Mouse (Mus musculus): Measurements from ENCODE around the gene Dab2ip. TPM values are rescaled to one million over a fixed set of nuclear protein-coding genes. Genes with fewer than 3 reads are reported as not detected.

Dab2ip gene
- polyA plus RNA-seq, 1 experiment, result 28.5 TPM

DNA sequence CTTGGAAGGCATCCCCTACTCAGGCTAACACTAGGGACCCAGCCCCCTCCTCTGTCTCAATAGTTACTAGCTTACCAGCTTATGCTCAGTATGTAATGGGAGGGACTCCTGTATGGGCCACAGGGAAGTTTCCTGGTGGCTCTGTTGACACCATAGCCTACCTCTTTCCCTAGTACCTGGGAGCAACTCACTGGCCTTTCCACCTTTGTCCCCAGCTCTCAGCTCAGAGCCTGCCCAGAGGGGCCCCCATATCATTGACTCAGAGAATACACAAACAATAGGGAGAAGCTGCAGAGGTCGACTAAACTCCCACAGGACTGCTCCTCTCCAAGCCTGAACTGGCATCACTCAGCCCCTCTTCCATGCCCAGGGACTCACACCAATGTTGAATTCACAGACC, 16.6 kb downstream of the Dab2ip start:
- TF ChIP-seq POLR2A (IDR thresholded peaks at IDR 0.05; ENCODE audit: control insufficient read depth, low read depth, low read length) (no peak), CTCF (IDR thresholded peaks at IDR 0.05; ENCODE audit: control insufficient read depth, insufficient read depth, insufficient replicate concordance, low read depth, low read length) (no peak)
- Histone ChIP-seq H3K36me3 (ENCODE audit: control insufficient read depth, insufficient read depth, low read length) (no peaks in the 10 kb centered on the region), H3K4me3 (ENCODE audit: control insufficient read depth, low read depth, low read length) (no peak overlapping the region)

DNA sequence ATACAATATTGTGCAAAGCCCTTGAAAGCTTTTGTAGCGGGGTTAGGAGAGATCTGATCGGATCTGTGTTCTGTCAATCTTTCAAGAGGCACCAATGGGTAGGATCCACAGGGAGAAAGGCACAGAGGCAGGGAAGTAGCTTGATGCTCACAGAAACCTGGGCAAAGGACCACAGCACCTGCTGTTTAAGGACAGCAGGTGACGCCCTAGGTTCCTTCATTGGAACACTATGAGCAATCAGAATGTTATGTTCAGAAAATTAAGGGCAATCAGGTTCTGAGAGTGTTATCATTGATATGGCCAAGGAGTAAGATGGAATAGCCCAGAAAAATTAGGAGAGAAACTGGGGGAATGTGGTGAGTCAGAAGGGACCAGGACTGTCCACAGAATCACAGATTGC, 18.6 kb downstream of the Dab2ip start:
- no peaks in the 10 kb centered on the region; the same call in 1 of the 2 replicates for H3K27me3 ChIP-seq (ENCODE audit: control insufficient read depth, insufficient read depth, low read length)
- H3K4me3 ChIP-seq (ENCODE audit: control insufficient read depth, low read depth, low read length), result no peak overlapping the region

More for the DNA sequence above, 16.6 kb downstream of the Dab2ip start:
- no peaks in the 10 kb centered on the region for H3K4me1 ChIP-seq (ENCODE audit: control insufficient read depth, insufficient read depth, low read length)
- no peak overlapping the region for H3K27ac ChIP-seq (ENCODE audit: control insufficient read depth, insufficient read depth, low read depth, low read length)
- H3K27me3 ChIP-seq (ENCODE audit: control insufficient read depth, insufficient read depth, low read length), result no peaks in the 10 kb centered on the region

DNA sequence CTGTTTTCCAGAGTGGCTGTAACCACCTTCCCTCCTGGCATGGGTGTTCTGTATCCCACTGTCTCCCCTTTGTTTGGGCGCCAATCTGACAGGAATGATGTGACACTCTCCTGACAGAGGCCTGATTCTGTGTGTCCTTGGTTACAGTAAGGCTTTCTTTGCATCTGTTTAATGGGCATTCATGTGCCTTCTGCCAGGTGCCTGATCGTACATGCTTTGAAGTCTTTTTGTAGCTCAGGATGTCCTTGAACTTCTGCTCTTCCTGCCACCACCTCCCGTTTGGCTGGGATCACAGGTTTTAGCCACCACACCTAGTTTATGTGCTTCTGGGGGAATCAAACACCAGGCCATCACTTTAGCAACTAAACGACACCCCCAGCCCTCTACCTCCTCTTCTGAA, 22.0 kb downstream of the Dab2ip start:
- H3K4me3 ChIP-seq (ENCODE audit: control insufficient read depth, low read depth, low read length), result no peak overlapping the region
- no peaks in the 10 kb centered on the region for H3K36me3 ChIP-seq (ENCODE audit: control insufficient read depth, insufficient read depth, low read length)
- no peak for TF ChIP-seq CTCF (IDR thresholded peaks at IDR 0.05; ENCODE audit: control insufficient read depth, insufficient read depth, insufficient replicate concordance, low read depth, low read length)
- no peak for TF ChIP-seq POLR2A (IDR thresholded peaks at IDR 0.05; ENCODE audit: control insufficient read depth, low read depth, low read length)

More for the DNA sequence above, 18.6 kb downstream of the Dab2ip start:
- H3K4me1 ChIP-seq (ENCODE audit: control insufficient read depth, insufficient read depth, low read length), result peaks cover 5% of the 10 kb centered on the region
- H3K36me3 ChIP-seq (ENCODE audit: control insufficient read depth, insufficient read depth, low read length), result no peaks in the 10 kb centered on the region
- no peak overlapping the region for H3K27ac ChIP-seq (ENCODE audit: control insufficient read depth, insufficient read depth, low read depth, low read length)
- no peak for TF ChIP-seq POLR2A (IDR thresholded peaks at IDR 0.05; ENCODE audit: control insufficient read depth, low read depth, low read length)
- TF ChIP-seq CTCF (IDR thresholded peaks at IDR 0.05; ENCODE audit: control insufficient read depth, insufficient read depth, insufficient replicate concordance, low read depth, low read length), result no peak

DNA sequence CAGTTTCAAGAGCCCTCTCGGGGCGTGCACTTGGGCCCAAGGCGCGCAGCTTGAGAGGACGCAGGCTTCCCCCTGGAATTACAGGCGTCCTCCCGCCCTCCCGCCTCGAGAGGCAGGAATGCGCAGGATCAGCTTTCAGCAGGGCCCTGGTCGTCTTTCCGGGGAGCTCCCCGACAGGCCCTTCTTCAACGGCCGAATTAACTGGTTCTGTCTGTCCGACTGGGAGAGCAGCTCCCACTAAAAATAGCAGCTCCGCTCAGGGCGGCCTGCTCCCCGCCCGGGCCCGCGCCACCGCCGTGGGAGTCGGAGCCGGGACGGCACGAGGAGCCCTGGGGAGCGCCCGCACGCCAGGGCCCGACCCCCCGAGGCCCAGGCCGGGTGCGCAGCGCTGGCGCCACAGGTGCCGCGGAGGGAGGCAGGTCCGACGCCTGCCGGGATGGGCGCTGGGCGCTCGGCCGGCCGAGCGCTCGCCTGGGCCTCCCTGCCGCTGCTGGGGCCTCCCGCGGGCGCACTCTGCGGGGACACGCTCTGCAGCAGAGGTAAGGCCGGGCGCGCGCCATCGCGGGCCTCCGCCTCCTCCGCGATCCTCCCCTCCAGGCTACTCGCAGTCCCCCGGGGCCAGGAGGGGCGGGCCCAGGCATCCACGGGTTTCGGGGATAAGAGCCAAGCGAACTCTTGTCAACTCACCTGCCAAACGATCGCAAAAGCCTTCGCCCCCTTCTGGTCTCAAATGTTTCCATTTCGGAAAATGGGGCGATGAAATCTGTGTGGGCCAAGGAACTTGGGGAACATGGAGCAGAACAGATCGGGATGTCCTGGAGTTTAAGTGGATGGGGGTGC, 23.7 kb downstream of the Dab2ip start:
- no peaks in the 10 kb centered on the region; the same call in 1 of the 2 replicates for H3K27me3 ChIP-seq (ENCODE audit: control insufficient read depth, insufficient read depth, low read length)

More for the DNA sequence above, 22.0 kb downstream of the Dab2ip start:
- Histone ChIP-seq H3K27me3 (ENCODE audit: control insufficient read depth, insufficient read depth, low read length) (no peaks in the 10 kb centered on the region; the same call in 1 of the 2 replicates), H3K4me1 (ENCODE audit: control insufficient read depth, insufficient read depth, low read length) (peaks cover 16% of the 10 kb centered on the region), H3K27ac (ENCODE audit: control insufficient read depth, insufficient read depth, low read depth, low read length) (no peak overlapping the region)

DNA sequence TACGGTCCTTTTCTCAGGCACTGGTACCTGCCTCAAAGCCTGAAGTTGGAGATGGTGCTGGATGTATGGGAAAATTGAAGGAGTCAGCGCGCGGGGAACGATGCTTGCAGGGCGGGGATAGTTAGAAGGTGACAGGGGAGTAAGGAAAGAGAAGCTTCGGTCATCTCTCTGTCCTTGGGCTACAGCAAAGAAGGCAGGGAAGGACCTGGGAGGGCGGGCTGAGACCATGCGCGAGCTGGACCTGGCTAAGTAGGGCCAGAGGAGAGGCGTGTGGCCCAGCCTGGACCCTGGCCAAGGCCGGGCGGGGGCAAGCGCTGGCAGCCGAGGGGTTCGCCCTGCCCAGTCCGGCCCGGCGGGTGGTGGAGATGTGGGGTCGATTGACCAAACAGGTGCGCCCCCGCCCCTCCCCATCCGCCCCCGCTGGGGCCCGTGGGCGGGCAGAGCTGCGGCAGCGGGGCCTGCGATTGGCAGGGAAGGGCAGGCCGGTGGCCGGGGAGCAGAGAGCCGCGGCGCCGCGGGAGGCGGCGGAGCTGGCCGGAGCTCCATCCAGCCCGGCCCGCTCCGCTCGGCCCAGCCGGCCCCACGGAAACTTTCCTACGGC, 24.4 kb downstream of the Dab2ip start:
- Histone ChIP-seq H3K4me3 (ENCODE audit: control insufficient read depth, low read depth, low read length) (peak overlapping the region; percentile 70), H3K4me1 (ENCODE audit: control insufficient read depth, insufficient read depth, low read length) (peaks cover 16% of the 10 kb centered on the region), H3K27me3 (ENCODE audit: control insufficient read depth, insufficient read depth, low read length) (no peaks in the 10 kb centered on the region; the same call in 1 of the 2 replicates), H3K27ac (ENCODE audit: control insufficient read depth, insufficient read depth, low read depth, low read length) (peak overlapping the region; percentile 43; the same call in 1 of the 2 replicates), H3K36me3 (ENCODE audit: control insufficient read depth, insufficient read depth, low read length) (no peaks in the 10 kb centered on the region)
- TF ChIP-seq POLR2A (IDR thresholded peaks at IDR 0.05; ENCODE audit: control insufficient read depth, low read depth, low read length), result no peak
- TF ChIP-seq CTCF (IDR thresholded peaks at IDR 0.05; ENCODE audit: control insufficient read depth, insufficient read depth, insufficient replicate concordance, low read depth, low read length), result no peak

More for the DNA sequence above, 23.7 kb downstream of the Dab2ip start:
- no peaks in the 10 kb centered on the region for H3K36me3 ChIP-seq (ENCODE audit: control insufficient read depth, insufficient read depth, low read length)
- H3K4me3 ChIP-seq (ENCODE audit: control insufficient read depth, low read depth, low read length), result peak overlapping the region; percentile 70
- TF ChIP-seq CTCF (IDR thresholded peaks at IDR 0.05; ENCODE audit: control insufficient read depth, insufficient read depth, insufficient replicate concordance, low read depth, low read length) (0 out of 2 replicates have a peak, but pooled peaks have one; percentile 9), POLR2A (IDR thresholded peaks at IDR 0.05; ENCODE audit: control insufficient read depth, low read depth, low read length) (no peak)
- peak overlapping the region; percentile 43; the same call in 1 of the 2 replicates for H3K27ac ChIP-seq (ENCODE audit: control insufficient read depth, insufficient read depth, low read depth, low read length)
- H3K4me1 ChIP-seq (ENCODE audit: control insufficient read depth, insufficient read depth, low read length), result peaks cover 16% of the 10 kb centered on the region

DNA sequence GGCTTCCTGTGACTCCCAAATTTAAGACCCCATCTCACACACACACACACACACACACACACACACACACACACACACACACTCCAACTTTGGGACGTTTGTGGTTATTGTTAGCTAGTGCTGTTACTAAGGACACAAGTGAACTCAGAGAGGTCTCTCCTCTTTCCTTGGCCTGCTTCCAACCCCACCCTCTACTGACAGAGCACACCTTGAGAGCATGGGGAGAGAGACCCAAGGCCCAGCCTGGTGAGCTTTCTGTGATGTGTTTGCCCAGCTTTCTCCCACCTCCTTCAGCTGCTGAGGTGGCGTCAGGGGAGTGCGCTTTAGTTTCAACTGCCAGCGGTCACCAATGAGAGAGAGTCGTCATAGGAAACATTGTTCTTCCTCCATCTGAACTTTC, 25.3 kb downstream of the Dab2ip start:
- H3K4me3 ChIP-seq (ENCODE audit: control insufficient read depth, low read depth, low read length), result no peak overlapping the region

DNA sequence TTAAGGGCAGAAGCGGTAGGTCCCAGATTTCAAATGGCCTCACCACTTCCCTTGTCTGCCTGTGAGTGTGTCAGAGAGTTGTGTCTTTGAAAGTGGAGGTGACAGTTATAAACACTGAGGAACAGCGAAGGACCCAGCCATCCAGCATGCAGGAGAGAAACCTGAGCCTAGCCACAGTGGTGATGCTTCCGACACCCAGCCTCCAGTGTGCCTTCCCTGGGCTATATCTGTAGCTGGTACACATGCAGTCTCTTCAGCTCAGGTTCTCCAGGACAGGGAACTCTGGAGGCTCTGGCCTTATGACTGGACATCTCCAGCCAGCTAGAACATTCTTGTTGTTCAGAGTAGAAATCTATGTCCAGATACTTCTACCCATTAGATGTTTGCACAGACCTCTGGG, 25.9 kb downstream of the Dab2ip start:
- TF ChIP-seq POLR2A (IDR thresholded peaks at IDR 0.05; ENCODE audit: control insufficient read depth, low read depth, low read length) (no peak), CTCF (IDR thresholded peaks at IDR 0.05; ENCODE audit: control insufficient read depth, insufficient read depth, insufficient replicate concordance, low read depth, low read length) (no peak)
- peaks cover 16% of the 10 kb centered on the region for H3K4me1 ChIP-seq (ENCODE audit: control insufficient read depth, insufficient read depth, low read length)
- no peak overlapping the region for H3K4me3 ChIP-seq (ENCODE audit: control insufficient read depth, low read depth, low read length)
- no peaks in the 10 kb centered on the region; the same call in 1 of the 2 replicates for H3K27me3 ChIP-seq (ENCODE audit: control insufficient read depth, insufficient read depth, low read length)
- no peaks in the 10 kb centered on the region for H3K36me3 ChIP-seq (ENCODE audit: control insufficient read depth, insufficient read depth, low read length)
- H3K27ac ChIP-seq (ENCODE audit: control insufficient read depth, insufficient read depth, low read depth, low read length), result no peak overlapping the region

More for the DNA sequence above, 25.3 kb downstream of the Dab2ip start:
- no peaks in the 10 kb centered on the region; the same call in 1 of the 2 replicates for H3K27me3 ChIP-seq (ENCODE audit: control insufficient read depth, insufficient read depth, low read length)
- no peaks in the 10 kb centered on the region for H3K36me3 ChIP-seq (ENCODE audit: control insufficient read depth, insufficient read depth, low read length)
- peaks cover 16% of the 10 kb centered on the region for H3K4me1 ChIP-seq (ENCODE audit: control insufficient read depth, insufficient read depth, low read length)
- TF ChIP-seq CTCF (IDR thresholded peaks at IDR 0.05; ENCODE audit: control insufficient read depth, insufficient read depth, insufficient replicate concordance, low read depth, low read length) (no peak), POLR2A (IDR thresholded peaks at IDR 0.05; ENCODE audit: control insufficient read depth, low read depth, low read length) (no peak)
- H3K27ac ChIP-seq (ENCODE audit: control insufficient read depth, insufficient read depth, low read depth, low read length), result no peak overlapping the region

Data from testis, adult 2 months (tissue).